Mouse (Mus musculus): ENCODE measurements around the gene Sephs1. TPM values are rescaled to one million over a fixed set of nuclear protein-coding genes. Genes with fewer than 3 reads are reported as not detected.

Gene Sephs1
- polyA plus RNA-seq (2012): 12.1 and 15.7 TPM in 2 replicates

DNA sequence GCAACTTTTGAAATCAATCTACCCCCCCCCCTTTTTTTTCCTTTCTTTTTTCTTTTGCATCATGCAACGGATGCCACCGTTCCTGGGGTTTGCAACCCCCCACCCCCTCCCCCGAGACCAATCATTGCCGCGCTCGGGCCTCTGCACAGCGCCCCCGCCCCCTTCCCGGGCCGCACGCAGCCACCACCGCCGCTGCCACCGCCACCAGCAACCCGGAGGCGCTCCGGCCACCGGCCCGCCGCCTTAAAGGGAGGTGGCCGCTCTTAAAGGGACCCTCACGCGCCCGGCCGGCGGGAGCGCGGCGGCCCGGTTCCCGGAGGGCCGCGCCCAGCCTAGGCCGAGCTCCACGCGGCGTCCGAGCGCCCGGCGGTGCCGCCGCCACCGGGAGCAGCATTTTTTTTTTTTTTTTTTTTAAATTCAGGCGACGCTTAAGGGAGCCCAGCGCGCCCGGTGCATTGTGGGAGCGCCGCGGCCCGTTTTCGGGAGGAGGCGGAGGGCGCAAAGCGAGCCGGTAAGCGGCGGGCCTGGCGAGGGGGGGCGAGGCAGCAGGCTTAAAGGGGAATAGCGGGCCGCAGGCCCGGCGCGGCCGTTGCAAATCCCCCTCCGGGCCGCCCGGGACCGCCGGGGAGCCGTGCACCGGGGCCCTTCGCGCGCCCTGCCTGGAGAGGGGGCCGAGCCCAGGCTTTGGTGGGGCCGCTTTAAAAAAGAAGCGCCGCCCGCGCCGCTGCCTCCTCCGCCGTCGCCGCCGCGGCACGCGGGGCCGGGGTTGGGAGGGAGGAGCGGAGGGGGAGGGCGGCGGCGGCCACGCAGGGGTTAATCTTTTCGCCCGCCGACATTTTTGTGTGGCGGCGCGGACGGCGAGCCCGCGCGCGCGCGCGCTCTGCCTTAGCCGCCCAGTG, at the start of gene Sephs1:
TSS of gene Sephs1 (plus strand) at position 215 of the 899 bp plus-strand sequence.
- no peak for TF ChIP-seq GATA1 (IDR thresholded peaks at IDR 0.05; ENCODE audit: low read length)

DNA sequence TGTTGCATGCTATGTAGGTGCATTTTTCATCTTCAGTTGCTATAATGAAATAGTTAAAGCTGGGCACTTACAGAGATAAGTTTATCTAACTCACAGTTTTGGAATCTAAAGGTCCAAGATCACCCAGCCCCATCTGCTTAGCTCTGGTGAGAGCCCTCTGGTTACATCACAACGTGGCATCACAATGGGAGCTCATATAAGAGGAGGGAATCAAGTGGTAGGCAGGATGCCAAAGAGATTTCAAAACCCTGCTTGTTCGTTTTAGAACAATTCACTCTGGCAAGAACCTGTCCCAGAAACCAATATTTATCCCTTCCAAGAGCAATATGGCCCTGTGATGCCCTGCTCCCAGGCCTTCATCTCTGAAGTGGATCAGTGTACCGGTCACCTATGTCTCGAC, 49.2 kb upstream of the Sephs1 start:
- TF ChIP-seq GATA1 (IDR thresholded peaks at IDR 0.05; ENCODE audit: low read length): no peak

DNA sequence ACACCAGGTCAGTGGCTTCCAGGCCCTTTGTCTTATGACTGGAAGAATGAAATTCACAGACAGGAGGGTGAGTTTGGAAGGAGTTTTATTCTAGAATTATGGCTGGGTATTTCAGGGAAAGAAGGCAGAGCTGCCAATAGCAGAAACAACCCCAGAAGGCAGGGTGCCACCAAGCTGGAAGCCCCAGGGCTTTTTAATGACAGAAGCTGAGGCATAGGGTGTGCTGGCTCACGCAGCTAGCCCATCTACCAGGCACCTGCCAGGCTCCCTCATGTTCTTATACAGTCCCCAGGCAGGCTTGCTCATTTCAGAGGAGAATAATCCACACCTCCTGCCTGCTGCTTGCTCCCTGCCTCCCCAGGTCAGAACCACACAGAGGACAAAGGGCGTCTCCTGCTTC, 31.9 kb upstream of the Sephs1 start:
- TF ChIP-seq GATA1 (IDR thresholded peaks at IDR 0.05; ENCODE audit: low read length): no peak

DNA sequence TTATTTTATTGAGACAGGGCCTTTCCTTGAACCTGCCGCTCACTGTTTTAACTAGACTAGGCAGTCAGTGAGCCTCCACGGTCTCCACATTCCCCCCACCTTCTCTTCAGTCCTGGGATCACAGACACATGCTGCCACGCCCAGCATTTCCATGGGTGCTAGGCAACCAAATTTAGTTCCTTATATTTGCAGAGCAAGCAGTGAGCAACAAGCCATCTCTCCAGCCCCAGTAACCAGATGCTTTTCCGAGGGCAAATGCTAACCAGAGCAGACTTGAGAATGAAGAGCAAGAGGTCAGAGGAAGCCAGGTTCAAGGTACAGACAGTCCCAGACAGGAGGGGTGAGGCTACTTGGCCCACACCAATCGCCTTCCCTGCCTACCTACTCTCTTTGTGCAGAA, 24.2 kb upstream of the Sephs1 start:
- no peak for TF ChIP-seq GATA1 (IDR thresholded peaks at IDR 0.05; ENCODE audit: low read length)

DNA sequence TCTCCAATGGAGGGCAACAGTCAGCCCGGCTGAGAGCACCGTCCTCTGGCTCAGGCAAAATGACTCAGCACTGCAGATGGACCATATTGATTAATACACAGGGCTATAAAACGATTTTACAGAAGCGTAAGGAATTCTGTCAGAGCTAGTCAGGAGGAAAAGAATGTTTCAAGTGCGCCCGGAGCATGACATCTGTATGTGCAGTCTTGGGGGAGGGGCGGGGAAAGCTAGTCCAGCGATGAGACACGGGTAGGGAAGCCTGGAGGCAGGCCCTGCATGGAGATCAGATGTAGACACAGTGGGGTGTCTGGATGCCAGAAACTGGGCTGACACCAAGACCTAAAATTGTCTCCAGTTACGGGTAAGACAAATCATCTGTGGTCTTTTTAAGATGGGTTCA, 23.2 kb upstream of the Sephs1 start:
- no peak for TF ChIP-seq GATA1 (IDR thresholded peaks at IDR 0.05; ENCODE audit: low read length)

DNA sequence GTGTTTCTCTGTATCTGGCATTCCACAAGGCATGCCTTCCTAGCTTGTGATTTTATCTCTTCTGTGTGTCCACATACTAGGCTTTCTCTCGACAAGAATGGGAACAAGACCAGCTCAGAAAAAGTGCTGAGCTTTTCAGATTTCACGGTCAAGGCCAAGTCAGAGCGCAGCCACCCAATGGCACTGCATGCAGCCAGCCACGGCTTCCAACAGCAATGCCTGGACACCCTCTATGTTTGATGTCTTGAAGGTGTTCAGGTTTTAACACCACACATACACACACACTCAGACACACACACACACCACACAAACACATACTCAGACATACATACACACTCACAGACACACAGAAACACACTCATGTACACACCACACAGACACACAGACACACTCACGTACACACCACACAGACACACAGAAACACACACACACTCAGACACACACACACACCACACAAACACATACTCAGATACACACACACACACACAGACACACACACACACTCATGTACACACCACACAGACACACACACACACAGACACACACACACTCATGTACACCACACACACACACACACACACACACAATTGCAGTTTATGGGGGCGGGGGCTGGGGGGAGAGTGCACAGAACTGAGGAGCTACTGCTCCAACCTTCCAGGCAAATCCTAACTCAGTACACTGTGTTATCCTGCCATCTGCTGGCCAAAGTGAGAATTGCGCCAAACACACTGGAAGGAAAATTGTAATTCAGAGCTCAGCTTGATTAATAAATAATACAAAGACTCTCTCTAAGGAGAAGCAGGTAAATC, 17.2 kb upstream of the Sephs1 start:
- no peak for TF ChIP-seq GATA1 (IDR thresholded peaks at IDR 0.05; ENCODE audit: low read length)

DNA sequence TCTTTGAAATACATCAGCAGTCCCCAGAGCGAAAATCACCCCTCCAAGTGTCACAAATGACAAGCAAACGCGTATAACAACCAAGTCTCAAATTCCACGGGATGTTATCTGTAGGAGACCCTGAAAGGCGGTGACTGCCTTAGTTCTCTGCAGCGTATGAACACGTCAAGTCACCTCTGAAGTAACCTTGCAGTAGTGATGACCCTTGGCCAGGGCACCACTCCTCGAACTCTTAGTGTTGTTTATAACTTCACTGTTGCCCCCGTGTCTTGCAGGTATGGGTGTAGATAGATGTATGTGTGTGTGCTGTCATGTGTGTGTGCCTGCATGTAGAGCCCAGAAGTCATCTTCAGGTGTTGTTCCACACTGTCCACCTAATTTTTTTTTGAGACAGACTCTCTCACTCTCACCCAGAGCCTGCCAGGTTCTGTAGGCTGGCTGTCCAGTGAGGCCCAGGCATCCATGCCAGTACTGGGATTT, 16.5 kb upstream of the Sephs1 start:
- TF ChIP-seq GATA1 (IDR thresholded peaks at IDR 0.05; ENCODE audit: low read length): no peak

DNA sequence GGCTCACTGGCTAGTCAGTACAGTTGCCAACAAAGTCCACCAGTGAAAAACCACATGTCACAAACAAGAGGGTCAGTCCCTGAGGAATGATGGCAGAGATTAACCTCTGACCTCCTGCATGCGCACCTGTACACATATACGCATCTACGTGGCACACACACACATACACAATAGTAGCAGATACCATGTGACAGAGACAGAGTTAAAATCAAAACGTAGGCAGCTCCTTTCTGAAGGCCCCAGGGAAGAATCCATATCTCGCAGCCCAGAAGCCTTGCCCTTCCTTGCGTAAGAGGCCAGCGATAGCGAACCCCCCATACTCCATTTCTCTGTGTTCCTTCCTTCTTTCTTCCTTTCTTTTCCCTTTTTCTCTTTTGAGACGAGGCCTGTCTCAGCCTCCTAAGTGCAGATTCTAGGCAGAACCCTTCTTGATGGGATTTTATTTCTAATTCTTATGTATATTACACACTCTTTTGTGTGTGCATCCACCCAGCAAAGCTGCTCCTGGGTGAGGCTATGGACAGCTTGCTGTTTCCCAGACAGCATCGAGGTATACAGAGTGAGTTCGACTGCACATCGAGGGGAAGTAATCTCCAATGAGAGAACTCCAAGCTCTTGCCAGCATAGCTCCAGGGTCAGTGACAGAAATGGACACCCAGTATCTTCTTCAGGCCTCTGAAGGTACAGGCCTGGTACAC, 13.2 kb upstream of the Sephs1 start:
- no peak for TF ChIP-seq GATA1 (IDR thresholded peaks at IDR 0.05; ENCODE audit: low read length)

DNA sequence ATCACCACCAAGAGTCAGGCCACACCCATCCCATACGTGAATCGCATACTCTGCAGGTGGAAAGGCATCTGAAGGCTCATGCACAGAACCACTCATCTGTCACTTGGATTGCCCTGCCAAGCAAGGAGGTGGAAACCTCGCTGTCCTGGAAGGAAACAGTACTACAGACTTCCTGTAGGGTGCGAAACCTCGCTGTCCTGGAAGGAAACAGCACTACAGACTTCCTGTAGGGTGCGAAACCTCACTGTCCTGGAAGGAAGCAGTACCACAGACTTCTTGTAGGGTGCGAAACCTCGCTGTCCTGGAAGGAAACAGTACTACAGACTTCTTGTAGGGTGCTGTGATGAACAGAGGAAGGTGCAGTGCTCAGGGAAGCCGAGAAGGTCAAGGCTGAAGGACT, 8.6 kb upstream of the Sephs1 start:
- no peak for TF ChIP-seq GATA1 (IDR thresholded peaks at IDR 0.05; ENCODE audit: low read length)

DNA sequence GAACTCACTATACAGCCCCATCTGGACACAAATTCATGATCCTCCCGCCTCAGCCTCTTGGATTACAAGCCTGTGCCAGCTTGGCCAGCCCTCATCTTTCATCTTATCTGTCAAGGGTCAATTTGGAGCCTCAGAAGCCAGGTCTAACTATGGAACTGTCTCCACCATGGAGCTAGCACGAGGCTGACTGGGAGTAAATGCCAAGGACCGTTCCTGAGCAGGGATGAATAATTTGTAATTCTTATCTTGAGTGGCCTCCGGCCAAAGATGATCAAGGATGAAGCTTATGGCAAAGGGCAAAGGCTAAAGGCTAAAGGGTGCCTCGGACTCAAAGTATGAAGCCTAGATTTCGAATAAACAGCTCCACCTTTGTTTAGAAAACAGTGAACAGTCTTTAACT, 8.0 kb upstream of the Sephs1 start:
- no peak for TF ChIP-seq GATA1 (IDR thresholded peaks at IDR 0.05; ENCODE audit: low read length)

DNA sequence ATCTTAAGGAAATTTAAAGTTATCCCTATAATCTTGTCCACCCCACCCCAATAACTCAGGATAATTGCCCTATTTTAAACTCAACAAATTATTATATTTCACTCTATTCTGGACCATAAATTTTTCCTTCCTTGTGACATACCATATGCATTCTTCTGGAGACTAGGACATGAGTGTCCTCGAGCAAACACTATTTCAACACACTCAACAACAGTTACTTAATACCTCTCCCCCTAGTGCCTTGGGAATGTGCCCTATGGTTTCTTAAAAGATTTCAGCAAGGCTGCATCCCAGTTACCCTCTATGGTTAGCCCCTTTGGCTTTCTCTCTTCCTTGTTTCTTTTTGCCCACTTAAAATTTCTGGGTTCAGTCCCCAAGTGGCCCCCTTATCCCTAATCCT, 6.3 kb upstream of the Sephs1 start:
- no peak for TF ChIP-seq GATA1 (IDR thresholded peaks at IDR 0.05; ENCODE audit: low read length)

DNA sequence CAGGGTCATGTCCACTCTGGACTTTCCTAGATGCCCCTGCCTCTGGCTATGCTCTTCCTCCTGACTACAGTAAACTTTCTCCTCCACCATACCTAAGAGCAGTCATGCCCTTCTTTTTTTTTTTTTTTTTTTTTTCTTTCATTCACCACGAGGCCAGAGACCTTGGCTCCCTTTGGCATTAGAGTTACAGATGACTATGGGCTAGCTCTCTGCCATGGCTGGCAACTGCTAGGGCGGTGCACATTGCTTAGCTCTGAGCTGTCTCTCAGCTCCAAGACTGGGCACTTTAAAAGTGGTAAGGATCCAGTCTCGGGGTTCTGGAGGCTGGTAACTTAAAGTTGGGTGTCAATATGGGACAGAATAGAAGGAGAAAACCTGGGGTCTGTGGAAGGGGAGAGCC, 5.2 kb upstream of the Sephs1 start:
- TF ChIP-seq GATA1 (IDR thresholded peaks at IDR 0.05; ENCODE audit: low read length): no peak

DNA sequence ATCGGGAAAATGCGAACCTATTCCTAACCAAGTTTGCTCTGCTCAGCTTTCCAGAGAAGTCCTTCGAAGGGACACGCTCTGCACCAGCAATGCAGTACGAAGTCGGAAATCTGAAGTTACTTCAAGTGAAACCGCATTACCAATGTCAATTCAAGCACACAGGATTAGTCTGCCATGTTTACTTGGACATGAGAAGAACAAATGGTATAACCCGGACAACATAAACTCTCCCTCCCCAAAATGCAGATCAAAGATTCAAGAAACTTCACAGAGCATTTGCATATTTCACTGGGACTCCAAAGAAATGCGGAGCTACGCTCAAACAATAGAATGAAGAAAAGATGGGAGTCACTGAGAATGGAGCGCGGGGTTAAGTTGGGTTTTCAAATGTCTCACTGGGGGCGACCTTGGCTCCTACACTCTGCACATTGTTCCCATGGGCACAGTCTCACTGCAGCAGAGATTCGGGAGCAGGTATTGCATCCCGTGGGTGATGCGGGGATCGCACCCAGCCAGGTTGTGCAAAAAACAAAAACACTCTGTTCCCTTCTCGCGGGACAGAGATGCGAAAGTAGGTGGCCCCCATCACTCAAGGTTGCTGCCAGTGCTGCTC, 521 bp upstream of the Sephs1 start:
- TF ChIP-seq GATA1 (IDR thresholded peaks at IDR 0.05; ENCODE audit: low read length): no peak

DNA sequence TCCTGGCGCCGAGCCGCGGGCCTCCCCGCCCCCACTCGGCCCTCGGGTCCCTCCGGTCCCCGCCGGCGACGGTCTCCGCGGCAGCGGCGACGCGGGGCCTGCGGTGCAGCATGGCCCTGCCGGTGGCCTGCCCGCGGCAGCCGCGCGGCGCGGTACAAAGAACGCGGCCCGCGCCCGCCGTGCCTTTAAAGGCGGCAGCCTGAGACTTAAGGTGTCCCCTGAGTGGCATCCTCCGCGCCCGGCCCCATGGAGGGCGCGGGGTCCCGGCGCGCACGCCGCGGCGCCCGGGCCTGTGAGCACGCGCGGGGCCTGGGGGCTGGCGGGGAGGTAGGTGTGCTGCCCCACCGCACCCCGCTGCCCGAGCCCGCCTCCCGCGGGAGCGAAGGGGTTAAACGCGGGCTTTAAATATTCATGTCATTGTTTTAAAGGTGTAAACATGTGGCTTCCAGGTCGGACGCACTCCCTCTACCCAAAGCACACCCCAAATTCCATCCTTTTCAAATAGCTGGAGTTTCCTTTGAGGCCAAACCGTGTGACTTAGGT, 956 bp downstream of the Sephs1 start:
- TF ChIP-seq GATA1 (IDR thresholded peaks at IDR 0.05; ENCODE audit: low read length): no peak

Measured in G1E-ER4 (cell line).